10 mouse cellular contexts compared by ENCODE assay signal in genomic region chr17:8847558-8847957, GRCm38 (mm10).
DNase-seq lines count a peak whose midpoint lies in the region; ATAC-seq lines count a peak whose summit lies in the region.
"Had no signal": no experiment of that assay in that cellular context is flagged by ENCODE, and none has a peak within 500 bp of the region (broad histone marks: within the 10 kb centered on the region; RNA-seq: fewer than 3 reads in every experiment).

No protein-coding gene starts in this region.

- no peak overlapping the region for H3K4me2 ChIP-seq in heart, embryonic 16.5 days (ENCODE audit: low read depth, low read length)
- H3K4me2 ChIP-seq in midbrain, embryonic 11.5 days = no peak overlapping the region
- H3K4me2 ChIP-seq: embryonic facial prominence, embryonic 12.5 days; limb, embryonic 15.5 days had no signal

- intact Hi-C loops in left cerebral cortex, postnatal 14 days (cut with DNase I) = no loop called here

- no peaks in the 10 kb centered on the region for H3K27me3 ChIP-seq in heart, embryonic 16.5 days (ENCODE audit: control insufficient read depth, insufficient read depth, low read length)
- no peaks in the 10 kb centered on the region for H3K27me3 ChIP-seq in midbrain, embryonic 11.5 days (ENCODE audit: control insufficient read depth, insufficient read depth, low read length)
- H3K27me3 ChIP-seq: embryonic facial prominence, embryonic 12.5 days had no signal

- H3K36me3 ChIP-seq in heart, embryonic 16.5 days (ENCODE audit: control insufficient read depth, insufficient read depth) = no peaks in the 10 kb centered on the region
- no peaks in the 10 kb centered on the region for H3K36me3 ChIP-seq in midbrain, embryonic 11.5 days (ENCODE audit: control insufficient read depth, insufficient read depth, low read length)
- H3K36me3 ChIP-seq: embryonic facial prominence, embryonic 12.5 days; limb, embryonic 15.5 days had no signal

- no peak overlapping the region for H3K9ac ChIP-seq in heart, embryonic 16.5 days (ENCODE audit: low read length)
- H3K9ac ChIP-seq in midbrain, embryonic 11.5 days (ENCODE audit: low read length) = no peak overlapping the region
- H3K9ac ChIP-seq: embryonic facial prominence, embryonic 12.5 days; limb, embryonic 15.5 days had no signal

- H3K27ac ChIP-seq in heart, embryonic 16.5 days (ENCODE audit: low read length) = no peak overlapping the region
- no peak overlapping the region for H3K27ac ChIP-seq in midbrain, embryonic 11.5 days (ENCODE audit: low read depth, low read length)
- H3K27ac ChIP-seq: embryonic facial prominence, embryonic 12.5 days; limb, embryonic 15.5 days had no signal

- H3K4me1 ChIP-seq in heart, embryonic 16.5 days (ENCODE audit: control insufficient read depth, insufficient read depth, low read length) = peaks cover 8% of the 10 kb centered on the region
- no peaks in the 10 kb centered on the region for H3K4me1 ChIP-seq in midbrain, embryonic 11.5 days (ENCODE audit: control insufficient read depth, insufficient read depth, low read length)
- H3K4me1 ChIP-seq: embryonic facial prominence, embryonic 12.5 days had no signal

- no peaks in the 10 kb centered on the region for H3K9me3 ChIP-seq in heart, embryonic 16.5 days (replicated peaks; ENCODE audit: control insufficient read depth, low read length)
- H3K9me3 ChIP-seq in midbrain, embryonic 11.5 days (ENCODE audit: control insufficient read depth, low read length) = no peaks in the 10 kb centered on the region
- H3K9me3 ChIP-seq: embryonic facial prominence, embryonic 12.5 days; limb, embryonic 15.5 days had no signal

- ATAC-seq in heart, embryonic 16.5 days (replicated peaks; ENCODE audit: extremely low read depth, insufficient read depth, low FRiP score) = peak; percentile 43; the same call in 1 of the 2 replicates
- peak; percentile 79 for ATAC-seq in frontal cortex, adult (ENCODE audit: low TSS enrichment)
- no peak for ATAC-seq in midbrain, embryonic 11.5 days (ENCODE audit: low FRiP score)

- no peak overlapping the region for H3K4me3 ChIP-seq in heart, embryonic 16.5 days (ENCODE audit: low read length)
- no peak overlapping the region for H3K4me3 ChIP-seq in midbrain, embryonic 11.5 days (ENCODE audit: low read depth, low read length)
- H3K4me3 ChIP-seq: embryonic facial prominence, embryonic 12.5 days; limb, embryonic 15.5 days; myocyte had no signal

- WGBS in heart, embryonic 16.5 days = 26% methylated on average over 7 of the region's 7 CpGs
- 84% methylated on average over 7 of the region's 7 CpGs for WGBS in midbrain, embryonic 11.5 days

- DNase-seq in heart, adult 11 months = no peak
- peak; percentile 85 for DNase-seq in brain, adult 2 months (ENCODE audit: low read depth, low spot score)
- DNase-seq in left cerebral cortex, postnatal 14 days (ENCODE audit: low spot score in 2 of 2) = peak; percentile 78 to 80
- no peak for DNase-seq in midbrain, embryonic 11.5 days (ENCODE audit: low spot score, missing footprints)
- DNase-seq in natural killer cell, adult 2 months (ENCODE audit: low spot score in 2 of 2) = no peak

Comparison
In these comparisons a context has a peak if more than half of its experiments do, and no peak if none do; other contexts are left out.
1. DNase-seq: peak in brain, adult 2 months (single experiment) and left cerebral cortex, postnatal 14 days (2 of 2); none in heart, adult 11 months (single experiment), midbrain, embryonic 11.5 days (single experiment) and natural killer cell, adult 2 months (0 of 2).